Mouse (Mus musculus): ENCODE data around the gene Cpt1a. TPM values are rescaled to one million over a fixed set of nuclear protein-coding genes. Genes with fewer than 3 reads are reported as not detected.

The Cpt1a gene
- polyA plus RNA-seq, 1 experiment from 2014 or later: 23.8 TPM

GRCm38 (mm10) chr19:3375945-3376495, 53.9 kb downstream of the Cpt1a start:
- Histone ChIP-seq H3K4me2 (no peak overlapping the region), H3K4me1 (no peaks in the 10 kb centered on the region), H3K27ac (replicated peaks) (no peak overlapping the region), H3K27me3 (replicated peaks) (no peaks in the 10 kb centered on the region), H3K9ac (no peak overlapping the region), H3K9me3 (no peaks in the 10 kb centered on the region), H3K4me3 (no peak overlapping the region), H3K36me3 (peaks cover 96% of the 10 kb centered on the region)
- WGBS: 66% methylated on average over 7 of the region's 7 CpGs
- ATAC-seq (ENCODE audit: extremely low read depth, insufficient number of reproducible peaks, low FRiP score, low TSS enrichment): no peak

- WGBS: 29% methylated on average over 4 of the region's 4 CpGs
- no peak for ATAC-seq (ENCODE audit: extremely low read depth, insufficient number of reproducible peaks, low FRiP score, low TSS enrichment)
These were observed 55.0 kb downstream of the Cpt1a start for GRCm38 (mm10) chr19:3376966-3377715.

GRCm38 (mm10) chr19:3378614-3379013, 56.5 kb downstream of the Cpt1a start:
- H3K9me3 ChIP-seq: no peaks in the 10 kb centered on the region
- no peak overlapping the region for H3K9ac ChIP-seq
- no peak overlapping the region for H3K4me3 ChIP-seq
- H3K4me1 ChIP-seq: no peaks in the 10 kb centered on the region
- ATAC-seq (ENCODE audit: extremely low read depth, insufficient number of reproducible peaks, low FRiP score, low TSS enrichment): no peak
- no peaks in the 10 kb centered on the region for H3K27me3 ChIP-seq (replicated peaks)
- H3K27ac ChIP-seq (replicated peaks): no peak overlapping the region
- H3K36me3 ChIP-seq: peaks cover 90% of the 10 kb centered on the region
- 84% methylated on average over 3 of the region's 3 CpGs for WGBS
- no peak overlapping the region for H3K4me2 ChIP-seq

More at GRCm38 (mm10) chr19:3376966-3377715, 55.0 kb downstream of the Cpt1a start:
- Histone ChIP-seq H3K27ac (replicated peaks) (no peak overlapping the region), H3K9me3 (no peaks in the 10 kb centered on the region), H3K4me1 (no peaks in the 10 kb centered on the region), H3K36me3 (peaks cover 96% of the 10 kb centered on the region), H3K4me2 (no peak overlapping the region), H3K27me3 (replicated peaks) (no peaks in the 10 kb centered on the region), H3K9ac (no peak overlapping the region), H3K4me3 (no peak overlapping the region)

- WGBS: 69% methylated on average over 6 of the region's 6 CpGs
- Histone ChIP-seq H3K9ac (no peak overlapping the region), H3K4me1 (peaks cover 24% of the 10 kb centered on the region), H3K36me3 (peaks cover 32% of the 10 kb centered on the region), H3K9me3 (peaks cover 5% of the 10 kb centered on the region), H3K27me3 (replicated peaks) (no peaks in the 10 kb centered on the region), H3K27ac (replicated peaks) (no peak overlapping the region), H3K4me2 (no peak overlapping the region), H3K4me3 (no peak overlapping the region)
- ATAC-seq (ENCODE audit: extremely low read depth, insufficient number of reproducible peaks, low FRiP score, low TSS enrichment): no peak
These were observed 65.9 kb downstream of the Cpt1a start for GRCm38 (mm10) chr19:3388061-3388460.

GRCm38 (mm10) chr19:3388629-3389057, 66.5 kb downstream of the Cpt1a start, which contains the start of gene Tesmin:
TSS of gene Tesmin (plus strand) at chr19:3388857.
- WGBS: 3% methylated on average over 31 of the region's 33 CpGs
- Histone ChIP-seq H3K27me3 (replicated peaks) (no peaks in the 10 kb centered on the region), H3K9me3 (peaks cover 5% of the 10 kb centered on the region), H3K36me3 (peaks cover 29% of the 10 kb centered on the region), H3K9ac (peak within 1 kb of the TSS; percentile 81), H3K4me1 (peaks cover 25% of the 10 kb centered on the region), H3K27ac (replicated peaks) (0 out of 2 replicates have a peak within 1 kb of the TSS, but pooled peaks have one; percentile 36), H3K4me2 (peak within 1 kb of the TSS; percentile 92), H3K4me3 (peak within 1 kb of the TSS; percentile 56)
- peak; percentile 79 for ATAC-seq (ENCODE audit: extremely low read depth, insufficient number of reproducible peaks, low FRiP score, low TSS enrichment)

- H3K36me3 ChIP-seq: peaks cover 25% of the 10 kb centered on the region
- H3K4me1 ChIP-seq: peaks cover 29% of the 10 kb centered on the region
- H3K27me3 ChIP-seq (replicated peaks): no peaks in the 10 kb centered on the region
- peaks cover 5% of the 10 kb centered on the region for H3K9me3 ChIP-seq
- 0 out of 2 replicates have a peak overlapping the region, but pooled peaks have one; percentile 36 for H3K27ac ChIP-seq (replicated peaks)
- peak overlapping the region; percentile 92 for H3K4me2 ChIP-seq
- WGBS: under 1% methylated on average over 43 of the region's 43 CpGs
- ATAC-seq (ENCODE audit: extremely low read depth, insufficient number of reproducible peaks, low FRiP score, low TSS enrichment): peak; percentile 64
- peak overlapping the region; percentile 56 for H3K4me3 ChIP-seq
- peak overlapping the region; percentile 81 for H3K9ac ChIP-seq
These were observed 67.0 kb downstream of the Cpt1a start for GRCm38 (mm10) chr19:3389089-3389488.

- H3K4me1 ChIP-seq: peaks cover 49% of the 10 kb centered on the region
- H3K4me3 ChIP-seq: no peak overlapping the region
- peak overlapping the region; percentile 54 for H3K27ac ChIP-seq (replicated peaks)
- ATAC-seq (ENCODE audit: extremely low read depth, insufficient number of reproducible peaks, low FRiP score, low TSS enrichment): no peak
- no peak overlapping the region for H3K4me2 ChIP-seq
- H3K27me3 ChIP-seq (replicated peaks): no peaks in the 10 kb centered on the region
- no peaks in the 10 kb centered on the region for H3K36me3 ChIP-seq
- WGBS: 14% methylated on average over 1 of the region's 1 CpGs
- peaks cover 5% of the 10 kb centered on the region for H3K9me3 ChIP-seq
- no peak overlapping the region for H3K9ac ChIP-seq
These were observed 70.2 kb downstream of the Cpt1a start for GRCm38 (mm10) chr19:3392384-3392783.

GRCm38 (mm10) chr19:3394216-3394615, 72.1 kb downstream of the Cpt1a start:
- peaks cover 42% of the 10 kb centered on the region for H3K4me1 ChIP-seq
- H3K9ac ChIP-seq: no peak overlapping the region
- no peak for ATAC-seq (ENCODE audit: extremely low read depth, insufficient number of reproducible peaks, low FRiP score, low TSS enrichment)
- peaks cover 5% of the 10 kb centered on the region for H3K9me3 ChIP-seq
- WGBS: 65% methylated on average over 3 of the region's 3 CpGs
- no peak overlapping the region for H3K4me2 ChIP-seq
- no peaks in the 10 kb centered on the region for H3K36me3 ChIP-seq
- H3K27me3 ChIP-seq (replicated peaks): no peaks in the 10 kb centered on the region
- no peak overlapping the region for H3K4me3 ChIP-seq
- H3K27ac ChIP-seq (replicated peaks): no peak overlapping the region

- Histone ChIP-seq H3K4me2 (no peak overlapping the region), H3K27ac (replicated peaks) (no peak overlapping the region), H3K27me3 (replicated peaks) (no peaks in the 10 kb centered on the region; the same call in 1 of the 2 replicates), H3K9me3 (no peaks in the 10 kb centered on the region), H3K4me3 (no peak overlapping the region), H3K9ac (no peak overlapping the region), H3K36me3 (peaks cover 8% of the 10 kb centered on the region; the same call in 1 of the 2 replicates), H3K4me1 (peaks cover 36% of the 10 kb centered on the region)
- no peak for ATAC-seq (ENCODE audit: extremely low read depth, insufficient number of reproducible peaks, low FRiP score, low TSS enrichment)
- WGBS: 77% methylated on average over 4 of the region's 4 CpGs
These were observed 77.9 kb downstream of the Cpt1a start for GRCm38 (mm10) chr19:3400057-3400456.

- Histone ChIP-seq H3K4me2 (0 out of 2 replicates have a peak overlapping the region, but pooled peaks have one; percentile 16), H3K36me3 (peaks cover 8% of the 10 kb centered on the region; the same call in 1 of the 2 replicates), H3K4me1 (peaks cover 26% of the 10 kb centered on the region), H3K4me3 (no peak overlapping the region), H3K9me3 (no peaks in the 10 kb centered on the region), H3K9ac (no peak overlapping the region), H3K27ac (replicated peaks) (no peak overlapping the region), H3K27me3 (replicated peaks) (no peaks in the 10 kb centered on the region; the same call in 1 of the 2 replicates)
- 62% methylated on average over 7 of the region's 7 CpGs for WGBS
- no peak for ATAC-seq (ENCODE audit: extremely low read depth, insufficient number of reproducible peaks, low FRiP score, low TSS enrichment)
These were observed 79.4 kb downstream of the Cpt1a start for GRCm38 (mm10) chr19:3401504-3401903.

GRCm38 (mm10) chr19:3401943-3402342, 79.8 kb downstream of the Cpt1a start:
- Histone ChIP-seq H3K9ac (no peak overlapping the region), H3K4me3 (no peak overlapping the region), H3K9me3 (no peaks in the 10 kb centered on the region), H3K4me1 (peaks cover 21% of the 10 kb centered on the region), H3K36me3 (peaks cover 8% of the 10 kb centered on the region; the same call in 1 of the 2 replicates), H3K4me2 (peak overlapping the region; percentile 16), H3K27me3 (replicated peaks) (no peaks in the 10 kb centered on the region; the same call in 1 of the 2 replicates), H3K27ac (replicated peaks) (no peak overlapping the region)
- ATAC-seq (ENCODE audit: extremely low read depth, insufficient number of reproducible peaks, low FRiP score, low TSS enrichment): peak; percentile 52; the same call in 1 of the 2 replicates
- WGBS: 44% methylated on average over 7 of the region's 7 CpGs

Data from heart, embryonic 13.5 days (tissue).